In the genomic region with DNA sequence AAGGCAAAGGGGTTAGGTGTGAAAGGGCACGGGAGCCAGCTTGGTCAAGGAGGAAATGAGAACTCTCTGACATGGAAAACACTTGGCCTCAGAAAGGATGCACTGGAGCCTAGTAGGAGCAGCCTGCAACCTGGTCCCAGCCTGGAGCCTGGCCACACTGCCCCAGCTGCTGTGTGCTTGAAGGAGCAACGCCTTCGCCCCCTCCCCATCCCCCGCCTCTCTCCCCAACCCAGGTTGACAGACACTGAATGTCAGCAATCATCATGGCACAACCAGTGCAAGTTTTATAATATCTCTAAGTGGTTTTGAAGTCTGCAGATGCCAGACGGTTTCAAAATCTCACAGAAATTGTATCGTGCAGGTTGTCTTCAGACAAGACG, we compare ENCODE assay signal across 11 mouse cellular contexts.
A peak's percentile ranks its signal among the peaks of the same experiment; 100 is the strongest.
DNase-seq lines count a peak whose midpoint lies in the region; ATAC-seq and TF ChIP-seq lines count a peak whose summit lies in the region.
"Had no signal": no experiment of that assay in that cellular context is flagged by ENCODE, and none has a peak within 500 bp of the region (broad histone marks: within the 10 kb centered on the region; RNA-seq: fewer than 3 reads in every experiment).

No protein-coding gene starts in this region.

- WGBS in forebrain, postnatal 0 days: 24% methylated on average over 7 of the region's 7 CpGs
- 57% methylated on average over 7 of the region's 7 CpGs for WGBS in midbrain, embryonic 12.5 days

- no peak for TF ChIP-seq CTCF in forebrain, postnatal 0 days (IDR thresholded peaks at IDR 0.05; ENCODE audit: low read depth)

- H3K9ac ChIP-seq in forebrain, postnatal 0 days: peak overlapping the region; percentile 15; the same call in 1 of the 2 replicates
- H3K9ac ChIP-seq in midbrain, embryonic 12.5 days (replicated peaks): no peak overlapping the region

- no peak for ATAC-seq in frontal cortex, adult (ENCODE audit: low TSS enrichment)
- ATAC-seq in forebrain, postnatal 0 days: peak; percentile 80
- peak; percentile 71 for ATAC-seq in midbrain, embryonic 12.5 days (ENCODE audit: low FRiP score, low read depth)
- no peak for ATAC-seq in erythroid progenitor cell, adult 5-6 weeks (replicated peaks; ENCODE audit: low FRiP score, poor library complexity, severe bottlenecking)

- H3K9me3 ChIP-seq in forebrain, postnatal 0 days (ENCODE audit: low read length): no peaks in the 10 kb centered on the region
- H3K9me3 ChIP-seq in midbrain, embryonic 12.5 days: no peaks in the 10 kb centered on the region

- no peaks in the 10 kb centered on the region for H3K27me3 ChIP-seq in forebrain, postnatal 0 days (ENCODE audit: insufficient read depth, low read length)
- H3K27me3 ChIP-seq in midbrain, embryonic 12.5 days: no peaks in the 10 kb centered on the region

- peak overlapping the region; percentile 37 for H3K4me2 ChIP-seq in forebrain, postnatal 0 days (ENCODE audit: low read depth)
- peak overlapping the region; percentile 28; the same call in 1 of the 2 replicates for H3K4me2 ChIP-seq in midbrain, embryonic 12.5 days (replicated peaks)
- H3K4me2 ChIP-seq: liver, embryonic 11.5 days had no signal

- no peak overlapping the region for H3K4me3 ChIP-seq in forebrain, postnatal 0 days (ENCODE audit: low read depth, low read length)
- H3K4me3 ChIP-seq in midbrain, embryonic 12.5 days: no peak overlapping the region

- H3K36me3 ChIP-seq in forebrain, postnatal 0 days (ENCODE audit: insufficient read depth): no peaks in the 10 kb centered on the region
- H3K36me3 ChIP-seq in midbrain, embryonic 12.5 days: no peaks in the 10 kb centered on the region

- DNase-seq in frontal cortex, postnatal 10 days (ENCODE audit: low spot score in 2 of 2): peak; percentile 17 to 23
- peak; percentile 43 for DNase-seq in embryo, embryonic 11 days
- peak; percentile 74 for DNase-seq in forebrain, postnatal 0 days
- DNase-seq in left cerebral cortex, adult 9 months (ENCODE audit: low spot score in 2 of 2): no peak
- DNase-seq in heart, postnatal 4 days: no peak
- DNase-seq: gastrocnemius, postnatal 25 days; thymus, adult 18-20 months had no signal

- peaks cover 37% of the 10 kb centered on the region for H3K4me1 ChIP-seq in forebrain, postnatal 0 days (ENCODE audit: insufficient read depth)
- H3K4me1 ChIP-seq in midbrain, embryonic 12.5 days: peaks cover 44% of the 10 kb centered on the region

- peak overlapping the region; percentile 94 for H3K27ac ChIP-seq in forebrain, postnatal 0 days (ENCODE audit: low read depth, low read length)
- H3K27ac ChIP-seq in midbrain, embryonic 12.5 days (replicated peaks): peak overlapping the region; percentile 91

Comparison
In these comparisons a context has a peak if more than half of its experiments do, and no peak if none do; other contexts are left out.
1. DNase-seq: peak in frontal cortex, postnatal 10 days (2 of 2), embryo, embryonic 11 days (single experiment) and forebrain, postnatal 0 days (single experiment); none in left cerebral cortex, adult 9 months (0 of 2) and heart, postnatal 4 days (single experiment).
2. ATAC-seq: peak in forebrain, postnatal 0 days (single experiment) and midbrain, embryonic 12.5 days (single experiment); none in frontal cortex, adult (single experiment) and erythroid progenitor cell, adult 5-6 weeks (single experiment).